Mouse (Mus musculus): ENCODE measurements at regions not wholly inside any gene's neighbourhood (a gene's known extent, or its start where the extent isn't known, plus 50 kb on each side); places are given as distances from the start of the nearest gene placed in this dataset.

GRCm38 (mm10) chr9:43627558-43627957 lies 116.2 kb upstream of the Nectin1 start:
- no peak for DNase-seq (ENCODE audit: low spot score)

- DNase-seq (ENCODE audit: low spot score) = peak; percentile 17
These were observed 115.0 kb upstream of the Nectin1 start for GRCm38 (mm10) chr9:43628786-43629185.

GRCm38 (mm10) chr9:43636372-43636965 lies 107.3 kb upstream of the Nectin1 start:
- no peak for DNase-seq (ENCODE audit: low spot score)

GRCm38 (mm10) chr9:43658186-43658585 lies 85.6 kb upstream of the Nectin1 start:
- DNase-seq (ENCODE audit: low spot score) = no peak

- DNase-seq (ENCODE audit: low spot score) = no peak
These were observed 84.5 kb upstream of the Nectin1 start for GRCm38 (mm10) chr9:43659237-43659636.

GRCm38 (mm10) chr9:43660151-43660550 lies 83.6 kb upstream of the Nectin1 start:
- DNase-seq (ENCODE audit: low spot score) = no peak

- peak; percentile 34 for DNase-seq (ENCODE audit: low spot score)
These were observed 82.8 kb upstream of the Nectin1 start for GRCm38 (mm10) chr9:43660896-43661563.

GRCm38 (mm10) chr9:43661646-43662045 lies 82.1 kb upstream of the Nectin1 start:
- DNase-seq (ENCODE audit: low spot score) = no peak

- DNase-seq (ENCODE audit: low spot score) = no peak
These were observed 76.4 kb upstream of the Nectin1 start for GRCm38 (mm10) chr9:43667386-43667785.

GRCm38 (mm10) chr9:43667974-43668373 lies 75.8 kb upstream of the Nectin1 start:
- no peak for DNase-seq (ENCODE audit: low spot score)

GRCm38 (mm10) chr9:43668731-43669130 lies 75.1 kb upstream of the Nectin1 start:
- no peak for DNase-seq (ENCODE audit: low spot score)

- DNase-seq (ENCODE audit: low spot score) = no peak
These were observed 73.2 kb upstream of the Nectin1 start for GRCm38 (mm10) chr9:43670563-43670962.

GRCm38 (mm10) chr9:43673171-43673680 lies 70.6 kb upstream of the Nectin1 start:
- peak; percentile 62 for DNase-seq (ENCODE audit: low spot score)

GRCm38 (mm10) chr9:43674321-43674720 lies 69.5 kb upstream of the Nectin1 start:
- no peak for DNase-seq (ENCODE audit: low spot score)

- no peak for DNase-seq (ENCODE audit: low spot score)
These were observed 67.8 kb upstream of the Nectin1 start for GRCm38 (mm10) chr9:43676011-43676410.

GRCm38 (mm10) chr9:43679331-43679730 lies 64.5 kb upstream of the Nectin1 start:
- no peak for DNase-seq (ENCODE audit: low spot score)

- no peak for DNase-seq (ENCODE audit: low spot score)
These were observed 62.5 kb upstream of the Nectin1 start for GRCm38 (mm10) chr9:43681317-43681716.

- DNase-seq (ENCODE audit: low spot score) = no peak
These were observed 61.7 kb upstream of the Nectin1 start for GRCm38 (mm10) chr9:43682102-43682501.

- no peak for DNase-seq (ENCODE audit: low spot score)
These were observed 59.2 kb upstream of the Nectin1 start for GRCm38 (mm10) chr9:43684596-43684995.

GRCm38 (mm10) chr9:43692015-43692414 lies 51.8 kb upstream of the Nectin1 start:
- DNase-seq (ENCODE audit: low spot score) = no peak

- DNase-seq (ENCODE audit: low spot score) = no peak
These were observed 51.2 kb upstream of the Nectin1 start for GRCm38 (mm10) chr9:43692538-43692937.

All from embryo, embryonic 10 days (tissue).